In genomic region chr5:142947460-142947859, GRCm38 (mm10) we compare ENCODE assay signal across 1 mouse cellular context.
A peak's percentile ranks its signal among the peaks of the same experiment; 100 is the strongest.
TF ChIP-seq lines count a peak whose summit lies in the region.

No protein-coding gene starts in this region.

TF ChIP-seq in CH12.LX, 34 proteins besides CTCF, POLR2A, EP300 and RAD21:
- TF ChIP-seq ZKSCAN1 (IDR thresholded peaks at IDR 0.05; ENCODE audit: borderline replicate concordance, low read depth, low read length) (no peak), TBP (conservative IDR thresholded peaks at IDR 0.05; ENCODE audit: low read depth, low read length) (no peak), MEF2A (IDR thresholded peaks at IDR 0.05; ENCODE audit: borderline replicate concordance, low read depth, low read length) (peak; percentile 90), ZNF384 (IDR thresholded peaks at IDR 0.05; ENCODE audit: low read depth, low read length) (0 out of 2 replicates have a peak, but pooled peaks have one; percentile 25), ZMIZ1 (IDR thresholded peaks at IDR 0.05; ENCODE audit: low read depth, low read length) (no peak), MAZ (IDR thresholded peaks at IDR 0.05; ENCODE audit: low read depth, low read length) (0 out of 2 replicates have a peak, but pooled peaks have one; percentile 17), TCF12 (IDR thresholded peaks at IDR 0.05; ENCODE audit: low read depth, low read length) (peak; percentile 91), PAX5 (IDR thresholded peaks at IDR 0.05; ENCODE audit: low read length) (no peak), POLR2AphosphoS2 (IDR thresholded peaks at IDR 0.05; ENCODE audit: low read depth, low read length) (no peak), MYC (IDR thresholded peaks at IDR 0.05; ENCODE audit: low read depth, low read length) (peak; percentile 27; the same call in 1 of the 2 replicates), RCOR1 (conservative IDR thresholded peaks at IDR 0.05; ENCODE audit: low read depth, low read length) (no peak), MAX (IDR thresholded peaks at IDR 0.05; ENCODE audit: low read length) (peak; percentile 19; the same call in 1 of the 2 replicates), JUN (IDR thresholded peaks at IDR 0.05; ENCODE audit: insufficient read depth, low read depth, low read length) (peak; percentile 5; the same call in 1 of the 2 replicates), MXI1 (IDR thresholded peaks at IDR 0.05; ENCODE audit: low read depth, low read length) (no peak; the same call in 1 of the 2 replicates), JUND (conservative IDR thresholded peaks at IDR 0.05; ENCODE audit: low read depth, low read length) (no peak), USF1 (IDR thresholded peaks at IDR 0.05; ENCODE audit: low read depth, low read length) (no peak), SMC3 (IDR thresholded peaks at IDR 0.05; ENCODE audit: low read depth, low read length) (no peak), E2F4 (IDR thresholded peaks at IDR 0.05; ENCODE audit: insufficient replicate concordance, low read depth, low read length) (no peak), ZC3H11A (IDR thresholded peaks at IDR 0.05; ENCODE audit: low read depth, low read length) (no peak), ELF1 (IDR thresholded peaks at IDR 0.05; ENCODE audit: low read depth, low read length) (no peak), MAFK (IDR thresholded peaks at IDR 0.05; ENCODE audit: insufficient replicate concordance, low read length) (no peak), GABPA (IDR thresholded peaks at IDR 0.05; ENCODE audit: insufficient replicate concordance, low read depth, low read length) (no peak), CHD2 (IDR thresholded peaks at IDR 0.05; ENCODE audit: low read length) (peak; percentile 64), NELFE (IDR thresholded peaks at IDR 0.05; ENCODE audit: low read depth, low read length) (no peak), BHLHE40 (IDR thresholded peaks at IDR 0.05; ENCODE audit: low read depth, low read length) (peak; percentile 82), HCFC1 (IDR thresholded peaks at IDR 0.05; ENCODE audit: low read depth, low read length) (no peak), NRF1 (IDR thresholded peaks at IDR 0.05; ENCODE audit: low read depth, low read length) (no peak), CHD1 (IDR thresholded peaks at IDR 0.05; ENCODE audit: low read depth, low read length) (no peak), ETS1 (conservative IDR thresholded peaks at IDR 0.05; ENCODE audit: low read depth, low read length) (peak; percentile 88), IRF4 (IDR thresholded peaks at IDR 0.05; ENCODE audit: low read depth, low read length) (peak; percentile 83), KAT2A (IDR thresholded peaks at IDR 0.05; ENCODE audit: insufficient replicate concordance, low read length) (no peak), UBTF (IDR thresholded peaks at IDR 0.05; ENCODE audit: low read depth, low read length) (no peak), SIN3A (IDR thresholded peaks at IDR 0.05; ENCODE audit: low read length) (no peak; the same call in 1 of the 2 replicates), USF2 (conservative IDR thresholded peaks at IDR 0.05; ENCODE audit: low read depth, low read length) (no peak)
